Mouse (Mus musculus) bone marrow, adult 2 months (tissue): ENCODE measurements at regions not wholly inside any gene's neighbourhood (a gene's known extent, or its start where the extent isn't known, plus 50 kb on each side); places are given as distances from the start of the nearest gene placed in this dataset.
"Not testable (repeated sequence)": the region's sequence is repeated elsewhere in the genome, so short reads cannot be mapped to it uniquely, and the experiment has no call there.

Experiments
- H3K27ac ChIP-seq: fragments of 200-500 bp; 2 replicates; pipeline ENCODE4 v1.5.1; 2012; ENCODE audit warnings: low read depth, mild to moderate bottlenecking, control low read depth, inconsistent platforms, low read length; ENCODE audit not compliant: control insufficient read depth, poor library complexity, insufficient read depth
- H3K4me1 ChIP-seq: fragments of 200-500 bp; 2 replicates; pipeline ENCODE4 v1.6.1; 2011; ENCODE audit warnings: low read length; ENCODE audit not compliant: control insufficient read depth, insufficient read depth
- H3K4me3 ChIP-seq: fragments of 200-500 bp; replicated peaks from 2 replicates; pipeline ENCODE3; 2011; ENCODE audit warnings: mild to moderate bottlenecking, low read depth, low read length, control low read depth; ENCODE audit not compliant: control insufficient read depth
- CTCF ChIP-seq: fragments of 200-500 bp; IDR thresholded peaks from 2 replicates; pipeline ENCODE4 v1.5.1; 2011; ENCODE audit warnings: low read length, control low read depth; ENCODE audit not compliant: control insufficient read depth, insufficient read depth
- POLR2A ChIP-seq: fragments of 200-500 bp; IDR thresholded peaks from 2 replicates; pipeline ENCODE4 v1.6.1; 2011; ENCODE audit warnings: low read depth, mild to moderate bottlenecking, control low read depth, low read length, borderline replicate concordance; ENCODE audit not compliant: control insufficient read depth
- WGBS: fragments of 180-500 bp; shearing (Covaris S2); methylation state at CpG from one replicate; pipeline ENCODE4 v1.1.7; 2018; 5-methylcytosine and 5-hydroxymethylcytosine counted together

DNA sequence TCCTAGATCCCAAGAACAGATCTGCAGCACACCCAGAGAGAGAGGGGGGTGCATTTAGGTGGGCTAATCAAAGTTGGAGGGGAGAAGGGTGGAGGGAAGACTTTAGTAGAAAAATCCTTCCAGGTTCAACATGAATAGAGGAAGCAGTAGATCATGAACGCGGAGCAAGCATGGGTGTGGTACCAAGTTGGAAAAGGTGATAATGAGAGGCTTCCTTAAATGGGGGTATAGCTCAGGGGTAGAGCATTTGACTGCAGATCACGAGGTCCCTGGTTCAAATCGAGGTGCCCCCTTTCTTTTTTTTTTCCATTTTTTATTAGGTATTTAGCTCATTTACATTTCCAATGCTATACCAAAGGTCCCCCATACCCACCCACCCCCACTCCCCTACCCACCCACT, 54.0 kb upstream of the Krba1 start:
- not testable (repeated sequence) for H3K4me3 ChIP-seq, H3K4me1 ChIP-seq, H3K27ac ChIP-seq
- 77% methylated on average over 4 of the region's 4 CpGs for WGBS

DNA sequence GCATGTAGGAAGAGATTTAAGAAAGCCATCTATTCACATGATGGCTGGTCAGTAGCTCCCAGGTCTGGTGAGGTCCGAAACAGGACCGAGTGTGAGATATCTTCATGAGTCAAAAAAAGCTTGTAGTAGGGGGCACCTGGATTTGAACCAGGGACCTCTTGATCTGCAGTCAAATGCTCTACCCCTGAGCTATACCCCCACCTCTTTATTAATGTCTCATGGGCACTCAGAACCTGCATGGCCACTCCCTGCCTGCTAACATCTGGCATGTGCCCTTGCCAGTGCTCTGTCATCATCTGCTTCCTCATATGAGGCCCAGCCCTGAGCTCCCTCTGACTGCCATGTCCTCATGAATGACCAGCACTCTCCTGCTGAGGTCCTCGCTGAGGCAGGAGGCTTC, 58.4 kb upstream of the Krba1 start:
- 75% methylated on average over 3 of the region's 3 CpGs for WGBS
- H3K4me3 ChIP-seq, H3K27ac ChIP-seq, H3K4me1 ChIP-seq: not testable (repeated sequence)

DNA sequence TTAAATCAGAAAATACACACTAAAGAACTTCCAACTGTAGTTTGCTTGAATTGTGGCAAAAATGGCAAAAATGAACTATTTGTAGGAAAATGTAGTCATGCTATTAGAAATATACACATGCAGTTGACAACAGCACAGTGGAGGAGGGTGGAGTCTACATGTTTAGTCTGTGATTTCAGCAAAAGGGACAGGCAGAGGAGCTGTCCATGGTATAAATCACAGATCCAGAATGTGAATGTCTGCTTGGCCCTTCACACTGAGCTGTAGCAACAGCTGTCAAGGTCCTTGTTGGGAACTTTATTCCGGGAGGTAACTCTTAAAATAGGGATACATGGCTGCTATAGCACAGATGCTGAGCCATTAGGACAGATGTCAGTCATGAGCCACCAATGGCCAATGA, 107.4 kb upstream of the Krba1 start:
- TF ChIP-seq POLR2A (no peak), CTCF (no peak)
- WGBS: 72% methylated on average over 1 of the region's 1 CpGs

DNA sequence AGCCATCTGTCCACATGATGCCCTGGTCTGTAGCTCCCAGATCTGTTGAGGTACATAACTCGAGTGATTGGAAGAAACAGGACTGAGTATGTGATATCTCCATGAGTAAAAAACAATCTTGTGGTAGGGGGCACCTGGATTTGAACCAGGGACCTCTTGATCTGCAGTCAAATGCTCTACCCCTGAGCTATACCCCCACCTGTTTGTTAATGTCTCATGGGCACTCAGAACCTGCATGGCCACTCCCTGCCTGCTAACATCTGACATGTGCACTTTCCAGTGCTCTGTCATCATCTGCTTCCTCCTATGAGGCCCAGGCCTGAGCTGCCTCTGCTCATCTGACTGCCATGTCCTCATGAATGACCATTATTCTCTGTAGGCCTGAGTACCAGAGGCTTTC, 115.7 kb upstream of the Krba1 start:
- 62% methylated on average over 1 of the region's 1 CpGs for WGBS
- H3K4me1 ChIP-seq, H3K4me3 ChIP-seq, H3K27ac ChIP-seq: not testable (repeated sequence)

More for the DNA sequence above, 107.4 kb upstream of the Krba1 start:
- no peak overlapping the region for H3K4me3 ChIP-seq
- H3K4me1 ChIP-seq: no peaks in the 10 kb centered on the region
- H3K27ac ChIP-seq: no peak overlapping the region

DNA sequence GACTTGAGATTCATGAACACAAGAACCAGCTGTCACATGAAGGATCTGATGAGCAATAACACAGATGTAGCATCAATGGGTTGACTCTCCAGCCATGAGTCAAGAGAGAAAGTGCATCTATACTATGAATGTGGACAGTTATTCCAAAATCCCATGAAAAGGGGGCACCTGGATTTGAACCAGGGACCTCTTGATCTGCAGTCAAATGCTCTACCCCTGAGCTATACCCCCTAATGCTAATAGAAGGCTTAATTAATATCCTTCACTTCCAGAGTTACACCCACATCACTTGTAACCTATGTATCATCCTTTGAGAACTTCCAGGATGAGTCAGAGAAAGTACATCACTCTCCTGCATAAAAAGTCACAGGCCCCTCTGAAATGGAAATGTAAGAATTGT, 133.8 kb upstream of the Krba1 start:
- H3K27ac ChIP-seq, H3K4me3 ChIP-seq, H3K4me1 ChIP-seq: not testable (repeated sequence)

DNA sequence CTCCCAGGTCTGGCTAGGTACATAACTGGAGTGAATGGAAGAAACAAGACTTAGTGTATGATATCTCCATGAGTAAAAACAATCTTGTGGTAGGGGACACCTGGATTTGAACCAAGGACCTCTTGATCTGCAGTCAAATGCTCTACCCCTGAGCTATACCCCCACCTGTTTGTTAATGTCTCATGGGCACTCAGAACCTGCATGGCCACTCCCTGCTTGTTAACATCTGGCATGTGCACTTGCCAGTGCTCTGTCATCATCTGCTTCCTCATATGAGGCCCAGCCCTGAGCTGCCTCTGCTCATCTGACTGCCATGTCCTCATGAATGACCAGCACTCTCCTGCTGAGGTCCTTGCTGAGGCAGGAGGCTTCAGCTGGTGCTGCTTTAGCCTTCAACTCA, 142.4 kb upstream of the Krba1 start:
- not testable (repeated sequence) for H3K4me1 ChIP-seq, H3K27ac ChIP-seq, H3K4me3 ChIP-seq

DNA sequence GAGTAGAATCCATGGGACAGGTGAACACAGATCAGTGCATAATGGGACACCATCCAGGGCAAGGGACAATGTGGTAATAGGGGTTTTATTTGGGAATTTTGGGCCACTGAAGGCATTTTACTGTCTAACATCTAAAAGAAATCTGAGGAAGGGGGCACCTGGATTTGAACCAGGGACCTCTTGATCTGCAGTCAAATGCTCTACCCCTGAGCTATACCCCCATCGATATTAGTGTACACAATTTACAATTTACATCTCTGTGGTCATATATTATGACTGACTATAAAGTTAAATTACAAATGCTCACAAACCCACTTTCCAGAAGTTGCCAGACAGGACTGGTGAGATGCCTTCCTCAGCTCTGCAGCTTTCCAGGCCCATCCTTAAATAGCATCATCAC, 143.4 kb upstream of the Krba1 start:
- TF ChIP-seq CTCF: no peak
- TF ChIP-seq POLR2A: no peak
- Histone ChIP-seq H3K4me3 (no peak overlapping the region), H3K27ac (no peak overlapping the region), H3K4me1 (no peaks in the 10 kb centered on the region)
- WGBS: 76% methylated on average over 1 of the region's 1 CpGs

DNA sequence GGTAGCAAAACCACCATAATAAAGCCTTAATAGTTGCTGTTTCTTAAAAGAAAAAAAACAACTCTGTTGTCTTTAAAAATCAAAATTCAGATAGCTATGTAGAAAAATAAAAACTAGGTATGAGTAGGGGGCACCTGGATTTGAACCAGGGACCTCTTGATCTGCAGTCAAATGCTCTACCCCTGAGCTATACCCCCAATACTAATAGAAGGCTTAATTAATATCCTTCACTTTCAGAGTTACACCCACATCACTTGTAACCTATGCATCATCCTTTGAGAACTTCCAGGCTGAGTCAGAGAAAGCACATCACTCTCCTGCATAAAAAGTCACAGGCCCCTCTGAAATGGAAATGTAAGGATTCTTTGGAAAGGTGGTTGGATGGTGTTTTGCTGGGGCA, 151.2 kb upstream of the Krba1 start:
- H3K4me3 ChIP-seq, H3K4me1 ChIP-seq: not testable (repeated sequence)

DNA sequence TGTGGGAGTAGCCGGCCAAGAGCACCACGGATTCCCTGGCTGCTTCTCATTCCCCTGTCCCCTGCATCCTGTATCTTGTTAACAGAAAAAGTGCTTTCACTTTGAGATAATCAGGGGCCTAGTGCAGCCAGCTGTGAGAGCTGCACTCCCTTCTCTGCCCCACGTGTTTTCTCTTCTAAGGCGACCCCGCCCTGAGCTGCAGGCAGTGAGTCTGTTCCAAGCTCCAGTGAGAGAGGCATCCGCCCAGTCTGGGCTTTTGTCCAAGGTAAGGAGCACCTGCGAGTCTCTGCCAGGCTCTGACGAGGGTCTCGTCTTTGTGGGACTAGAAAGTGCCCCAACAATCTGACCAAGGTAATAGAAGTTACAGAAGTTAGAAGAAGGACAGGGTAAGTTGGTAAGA, 141.0 kb upstream of the Zfp746 start:
- 49% methylated on average over 9 of the region's 9 CpGs for WGBS
- Histone ChIP-seq H3K4me1 (no peaks in the 10 kb centered on the region), H3K4me3 (no peak overlapping the region), H3K27ac (no peak overlapping the region)
- TF ChIP-seq POLR2A: no peak

More for the DNA sequence above, 151.2 kb upstream of the Krba1 start:
- H3K27ac ChIP-seq: not testable (repeated sequence)

DNA sequence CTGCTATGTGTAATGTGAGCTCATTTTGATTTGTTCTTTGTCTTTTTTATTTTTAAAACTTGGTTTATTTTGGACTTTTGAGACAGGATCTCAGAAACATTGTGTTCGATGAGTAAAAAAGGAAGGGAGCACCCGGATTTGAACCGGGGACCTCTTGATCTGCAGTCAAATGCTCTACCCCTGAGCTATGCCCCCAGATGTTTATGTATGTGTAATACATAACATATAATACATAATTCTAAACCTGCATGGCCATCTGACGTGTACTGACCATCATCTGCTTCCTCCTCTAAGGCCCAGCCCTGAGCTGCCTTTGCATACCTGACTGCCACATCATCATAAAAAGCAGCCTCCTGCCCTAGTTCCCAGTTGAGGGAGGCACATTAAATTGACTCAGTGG, 137.8 kb upstream of the Zfp746 start:
- 77% methylated on average over 4 of the region's 4 CpGs for WGBS
- Histone ChIP-seq H3K4me3 (no peak overlapping the region), H3K4me1 (no peaks in the 10 kb centered on the region), H3K27ac (no peak overlapping the region)
- no peak for TF ChIP-seq CTCF
- no peak for TF ChIP-seq POLR2A

DNA sequence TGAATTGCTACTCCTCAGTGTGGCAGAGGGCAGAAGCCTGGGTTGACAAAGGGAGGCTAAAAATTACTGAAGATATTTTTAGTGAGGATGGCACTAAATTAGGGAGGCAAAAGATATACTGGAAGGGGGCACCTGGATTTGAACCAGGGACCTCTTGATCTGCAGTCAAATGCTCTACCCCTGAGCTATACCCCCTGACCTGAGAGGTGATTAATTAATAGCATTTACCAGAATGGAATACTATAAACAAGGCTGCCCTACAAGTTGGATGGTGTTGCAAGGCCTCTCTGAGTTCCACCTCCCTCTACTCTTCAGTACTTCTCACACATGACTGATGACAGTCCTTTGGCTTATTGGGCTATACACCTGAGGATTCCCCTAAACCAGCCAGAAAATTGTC, 136.6 kb upstream of the Zfp746 start:
- Histone ChIP-seq H3K4me3 (no peak overlapping the region), H3K27ac (no peak overlapping the region), H3K4me1 (no peaks in the 10 kb centered on the region)
- no peak for TF ChIP-seq POLR2A
- TF ChIP-seq CTCF: no peak

DNA sequence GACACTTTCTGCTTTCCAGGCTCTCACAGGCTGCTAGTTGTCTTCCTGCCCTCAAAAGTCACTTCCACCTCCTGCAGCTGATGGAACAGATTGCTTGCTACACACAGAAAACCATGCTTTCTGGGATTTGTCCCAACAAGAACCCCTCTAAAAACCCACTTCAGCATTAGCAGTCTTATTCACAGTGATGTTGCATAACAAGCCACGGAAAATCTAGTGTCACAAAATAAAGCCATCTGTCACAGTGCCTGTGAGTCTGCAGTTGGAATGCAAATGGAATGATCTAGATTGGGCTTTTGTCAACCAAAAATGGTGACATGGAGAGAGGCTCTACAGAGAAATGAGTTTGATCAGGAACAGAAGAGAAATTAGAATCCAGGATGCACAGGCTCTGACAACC, 135.4 kb upstream of the Zfp746 start:
- not testable (repeated sequence) for H3K4me1 ChIP-seq, H3K27ac ChIP-seq, H3K4me3 ChIP-seq
- 34% methylated on average over 1 of the region's 1 CpGs for WGBS
